Mouse (Mus musculus) hindbrain, postnatal 0 days (tissue): ENCODE data around the gene Limch1. TPM values are rescaled to one million over a fixed set of nuclear protein-coding genes. Genes with fewer than 3 reads are reported as not detected.
A peak's percentile ranks its signal among the peaks of the same experiment; 100 is the strongest.

Experiments
- ATAC-seq: fragments of 200-750 bp; cut with Nextera tagmentation; 2 replicates; pipeline ENCODE4 v1.8.0; 2017; ENCODE audit warnings: mild to moderate bottlenecking, moderate TSS enrichment, moderate library complexity
- DNase-seq: peaks from one replicate; pipeline ENCODE4 v3.0.0-alpha.2; 2015; ENCODE audit warnings: low spot score
- H3K27ac ChIP-seq: fragments of 300-500 bp; sonication (generic); 2 replicates; pipeline ENCODE4 v1.5.1; 2014; ENCODE audit warnings: mild to moderate bottlenecking
- H3K27me3 ChIP-seq: fragments of 300-500 bp; sonication (generic); 2 replicates; pipeline ENCODE4 v1.6.1; 2014; ENCODE audit warnings: low read length, mixed read lengths; ENCODE audit not compliant: insufficient read depth
- H3K36me3 ChIP-seq: fragments of 300-500 bp; sonication (generic); 2 replicates; pipeline ENCODE4 v1.6.1; 2014; ENCODE audit warnings: low read length, mixed read lengths; ENCODE audit not compliant: insufficient read depth
- H3K4me1 ChIP-seq: fragments of 300-500 bp; sonication (generic); 2 replicates; pipeline ENCODE4 v1.6.1; 2014; ENCODE audit warnings: antibody characterized with exemption, low read length, mixed read lengths; ENCODE audit not compliant: insufficient read depth
- H3K4me2 ChIP-seq: fragments of 300-500 bp; sonication (generic); 2 replicates; pipeline ENCODE4 v1.6.1; 2014; ENCODE audit warnings: low read depth, mild to moderate bottlenecking, low read length, moderate library complexity, mixed read lengths
- H3K4me3 ChIP-seq: fragments of 300-500 bp; sonication (generic); 2 replicates; pipeline ENCODE4 v1.5.1; 2014; ENCODE audit warnings: low read length
- H3K9ac ChIP-seq: fragments of 300-500 bp; sonication (generic); replicated peaks from 2 replicates; pipeline ENCODE4 v1.6.1; 2014; ENCODE audit warnings: mild to moderate bottlenecking, low read length, moderate library complexity, mixed read lengths
- H3K9me3 ChIP-seq: fragments of 300-500 bp; sonication (generic); 2 replicates; pipeline ENCODE4 v1.6.1; 2016; ENCODE audit warnings: low read length, mixed read lengths
- CTCF ChIP-seq: IDR thresholded peaks from 2 replicates; pipeline ENCODE4 v1.5.1; 2016; ENCODE audit warnings: antibody characterized with exemption, control low read depth, low read depth
- WGBS: fragments of 180-500 bp; shearing (Covaris S2); extraction: QIAGEN DNeasy Blood & Tissue Kit; methylation state at CpG from one replicate; pipeline ENCODE4 v1.1.7; 2014; 5-methylcytosine and 5-hydroxymethylcytosine counted together
- polyA plus RNA-seq: library from polyadenylated mRNA; unstranded; fragments of >200 nt; fragmentation: Nextera tagmentation; extraction: Ambion mirVana; gene quantifications from 2 replicates; pipeline ENCODE4 v1.2.1, GENCODE M21; 2015
- total RNA-seq: library from RNA; depleted of rRNA; stranded (reverse); fragments of >200 nt; gene quantifications from 2 replicates; pipeline ENCODE4 v1.2.3, GENCODE M21; 2014

Gene Limch1
- total and polyA plus RNA-seq, 2 experiments from 2014 or later: 50.4 to 72.4 TPM

DNA sequence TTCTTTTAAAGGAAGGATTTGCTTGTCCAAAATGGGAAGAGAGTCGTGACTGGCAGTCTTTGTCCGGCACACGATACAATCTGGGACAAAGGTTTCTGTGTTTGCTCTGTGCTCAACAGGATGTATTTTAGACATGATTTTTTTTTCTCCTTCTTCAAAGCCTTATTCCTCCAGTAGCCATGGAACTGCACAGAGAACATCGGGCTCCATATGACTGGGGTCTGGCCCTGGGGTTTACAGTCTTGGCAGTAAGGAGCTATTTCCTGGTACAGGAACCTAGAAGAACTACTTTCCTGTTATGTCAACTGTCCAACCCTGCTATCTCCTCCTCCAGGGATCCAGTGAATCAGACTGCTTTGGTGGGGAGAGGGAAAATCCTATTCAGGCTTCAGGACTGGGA, 22.6 kb upstream of the Limch1 start:
- Histone ChIP-seq H3K9ac (no peak overlapping the region), H3K36me3 (no peaks in the 10 kb centered on the region), H3K9me3 (no peaks in the 10 kb centered on the region), H3K4me1 (no peaks in the 10 kb centered on the region; the same call in 1 of the 2 replicates), H3K27ac (peak overlapping the region; percentile 4), H3K4me2 (no peak overlapping the region), H3K27me3 (no peaks in the 10 kb centered on the region), H3K4me3 (no peak overlapping the region)
- DNase-seq: no peak
- TF ChIP-seq CTCF: no peak
- peak; percentile 78 for ATAC-seq
- 54% methylated on average over 4 of the region's 4 CpGs for WGBS

- Histone ChIP-seq H3K36me3 (no peaks in the 10 kb centered on the region), H3K9ac (no peak overlapping the region), H3K4me1 (no peaks in the 10 kb centered on the region; the same call in 1 of the 2 replicates), H3K27me3 (no peaks in the 10 kb centered on the region), H3K27ac (peak overlapping the region; percentile 4), H3K4me3 (no peak overlapping the region), H3K4me2 (no peak overlapping the region), H3K9me3 (no peaks in the 10 kb centered on the region)
- ATAC-seq: no peak
- no peak for DNase-seq
- TF ChIP-seq CTCF: no peak
- 81% methylated on average over 3 of the region's 3 CpGs for WGBS
Measured at GRCm38 (mm10) chr5:66723626-66724025, 22.0 kb upstream of the Limch1 start.

DNA sequence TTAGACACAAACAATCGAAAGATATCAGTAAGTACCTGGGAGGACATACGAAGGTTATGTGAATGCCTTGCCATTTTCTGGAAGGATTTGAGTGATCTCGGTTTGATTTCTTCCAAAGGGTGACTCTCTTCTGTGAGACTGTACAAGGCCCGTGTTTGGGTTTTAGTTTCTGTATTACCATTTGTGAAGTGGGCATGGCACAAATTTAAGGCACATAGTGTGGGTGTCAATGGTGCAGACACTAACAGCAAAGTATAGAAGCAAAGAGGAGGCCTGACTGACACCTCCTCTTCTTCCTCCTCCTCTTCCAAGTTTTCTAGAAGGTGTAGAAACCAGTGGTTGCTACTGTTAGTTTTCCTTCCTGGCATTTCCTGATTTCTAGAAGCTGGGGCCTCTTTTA, 16.3 kb upstream of the Limch1 start:
- DNase-seq: no peak
- no peaks in the 10 kb centered on the region for H3K9me3 ChIP-seq
- no peak overlapping the region for H3K4me2 ChIP-seq
- H3K9ac ChIP-seq: no peak overlapping the region
- H3K4me3 ChIP-seq: no peak overlapping the region
- 92% methylated on average over 4 of the region's 4 CpGs for WGBS
- peaks cover 8% of the 10 kb centered on the region; the same call in 1 of the 2 replicates for H3K4me1 ChIP-seq
- no peak for ATAC-seq
- no peak overlapping the region for H3K27ac ChIP-seq
- no peak for TF ChIP-seq CTCF
- no peaks in the 10 kb centered on the region for H3K36me3 ChIP-seq
- H3K27me3 ChIP-seq: no peaks in the 10 kb centered on the region

GRCm38 (mm10) chr5:66730621-66731301, 14.9 kb upstream of the Limch1 start:
- Histone ChIP-seq H3K4me3 (no peak overlapping the region), H3K36me3 (no peaks in the 10 kb centered on the region)

GRCm38 (mm10) chr5:66731302-66731697, 14.3 kb upstream of the Limch1 start:
- no peak for ATAC-seq
- H3K27ac ChIP-seq: peak overlapping the region; percentile 36; the same call in 1 of the 2 replicates
- peak overlapping the region; percentile 34; the same call in 1 of the 2 replicates for H3K4me2 ChIP-seq
- 31% methylated on average over 1 of the region's 1 CpGs for WGBS
- no peaks in the 10 kb centered on the region for H3K27me3 ChIP-seq
- DNase-seq: no peak
- H3K4me3 ChIP-seq: no peak overlapping the region
- no peaks in the 10 kb centered on the region for H3K36me3 ChIP-seq
- no peak overlapping the region for H3K9ac ChIP-seq
- no peaks in the 10 kb centered on the region for H3K9me3 ChIP-seq
- TF ChIP-seq CTCF: no peak
- H3K4me1 ChIP-seq: peaks cover 8% of the 10 kb centered on the region; the same call in 1 of the 2 replicates

More at GRCm38 (mm10) chr5:66730621-66731301, 14.9 kb upstream of the Limch1 start:
- Histone ChIP-seq H3K4me2 (peak overlapping the region; percentile 34), H3K27ac (peak overlapping the region; percentile 36; the same call in 1 of the 2 replicates), H3K27me3 (no peaks in the 10 kb centered on the region), H3K4me1 (peaks cover 8% of the 10 kb centered on the region; the same call in 1 of the 2 replicates), H3K9me3 (no peaks in the 10 kb centered on the region), H3K9ac (no peak overlapping the region)
- TF ChIP-seq CTCF: peak; percentile 63
- DNase-seq (peak; percentile 94), ATAC-seq (peak; percentile 96)
- WGBS: 18% methylated on average over 11 of the region's 11 CpGs

GRCm38 (mm10) chr5:66733556-66733955, 12.1 kb upstream of the Limch1 start:
- Histone ChIP-seq H3K36me3 (no peaks in the 10 kb centered on the region), H3K4me2 (no peak overlapping the region), H3K9ac (no peak overlapping the region), H3K9me3 (no peaks in the 10 kb centered on the region), H3K4me1 (peaks cover 8% of the 10 kb centered on the region; the same call in 1 of the 2 replicates), H3K27me3 (no peaks in the 10 kb centered on the region), H3K27ac (no peak overlapping the region), H3K4me3 (no peak overlapping the region)
- DNase-seq (no peak), ATAC-seq (no peak)
- WGBS: 100% methylated on average over 1 of the region's 1 CpGs
- no peak for TF ChIP-seq CTCF

- H3K9me3 ChIP-seq: no peaks in the 10 kb centered on the region
- H3K4me2 ChIP-seq: no peak overlapping the region
- no peak for DNase-seq
- WGBS: 98% methylated on average over 3 of the region's 3 CpGs
- no peak for TF ChIP-seq CTCF
- no peak overlapping the region for H3K9ac ChIP-seq
- H3K27ac ChIP-seq: no peak overlapping the region
- no peaks in the 10 kb centered on the region for H3K4me1 ChIP-seq
- no peaks in the 10 kb centered on the region for H3K27me3 ChIP-seq
- no peak for ATAC-seq
- H3K4me3 ChIP-seq: no peak overlapping the region
- H3K36me3 ChIP-seq: no peaks in the 10 kb centered on the region
Measured at GRCm38 (mm10) chr5:66739376-66739775, 6.3 kb upstream of the Limch1 start.
